9 mouse cellular contexts compared by ENCODE assay signal in genomic region chr3:55587972-55588946, GRCm38 (mm10).
DNase-seq lines count a peak whose midpoint lies in the region; ATAC-seq lines count a peak whose summit lies in the region.
"Had no signal": no experiment of that assay in that cellular context is flagged by ENCODE, and none has a peak within 500 bp of the region (broad histone marks: within the 10 kb centered on the region; RNA-seq: fewer than 3 reads in every experiment).

No protein-coding gene starts in this region.

- H3K4me3 ChIP-seq in embryonic facial prominence, embryonic 12.5 days: no peak overlapping the region
- no peak overlapping the region for H3K4me3 ChIP-seq in limb, embryonic 12.5 days (replicated peaks)
- H3K4me3 ChIP-seq: liver, embryonic 15.5 days had no signal

- 6% methylated on average over 12 of the region's 12 CpGs for WGBS in embryonic facial prominence, embryonic 12.5 days
- WGBS in limb, embryonic 12.5 days: 5% methylated on average over 12 of the region's 12 CpGs

- H3K9me3 ChIP-seq in embryonic facial prominence, embryonic 12.5 days: no peaks in the 10 kb centered on the region
- no peaks in the 10 kb centered on the region for H3K9me3 ChIP-seq in limb, embryonic 12.5 days
- H3K9me3 ChIP-seq: liver, embryonic 15.5 days had no signal

- peak overlapping the region; percentile 30; the same call in 1 of the 2 replicates for H3K9ac ChIP-seq in embryonic facial prominence, embryonic 12.5 days
- peak overlapping the region; percentile 42 for H3K9ac ChIP-seq in limb, embryonic 12.5 days (replicated peaks)
- H3K9ac ChIP-seq: liver, embryonic 15.5 days had no signal

- DNase-seq in R1 (ENCODE audit: low read depth, low spot score): peak; percentile 72
- DNase-seq in heart, postnatal 25 days (ENCODE audit: low spot score): peak; percentile 51
- DNase-seq in right cerebral cortex, adult 18-20 months: no peak
- DNase-seq in ovary, adult 18-20 months (ENCODE audit: low spot score): no peak
- no peak for DNase-seq in natural killer cell, adult 2 months (ENCODE audit: low spot score in 2 of 2)

- intact Hi-C loops in heart, postnatal 25 days (cut with DNase I): no loop called here

- H3K27me3 ChIP-seq in embryonic facial prominence, embryonic 12.5 days: no peaks in the 10 kb centered on the region
- no peaks in the 10 kb centered on the region for H3K27me3 ChIP-seq in limb, embryonic 12.5 days
- H3K27me3 ChIP-seq: liver, embryonic 15.5 days had no signal

- peaks cover 37% of the 10 kb centered on the region for H3K4me1 ChIP-seq in embryonic facial prominence, embryonic 12.5 days
- H3K4me1 ChIP-seq in limb, embryonic 12.5 days (replicated peaks): peaks cover 50% of the 10 kb centered on the region
- H3K4me1 ChIP-seq: liver, embryonic 15.5 days had no signal

- peak overlapping the region; percentile 9; the same call in 1 of the 2 replicates for H3K4me2 ChIP-seq in embryonic facial prominence, embryonic 12.5 days (replicated peaks)
- peak overlapping the region; percentile 46 for H3K4me2 ChIP-seq in limb, embryonic 12.5 days
- H3K4me2 ChIP-seq: liver, embryonic 15.5 days had no signal

- peak overlapping the region; percentile 81 for H3K27ac ChIP-seq in embryonic facial prominence, embryonic 12.5 days
- H3K27ac ChIP-seq in limb, embryonic 12.5 days: peak overlapping the region; percentile 97
- H3K27ac ChIP-seq: liver, embryonic 15.5 days had no signal

- peak; percentile 73 for ATAC-seq in embryonic facial prominence, embryonic 12.5 days (ENCODE audit: insufficient number of reproducible peaks, insufficient read depth, low FRiP score, low TSS enrichment)
- peak; percentile 85 for ATAC-seq in limb, embryonic 12.5 days (ENCODE audit: insufficient number of reproducible peaks, insufficient read depth, low FRiP score, low TSS enrichment, low read depth)
- ATAC-seq in activated CD4-positive, CD25-positive, alpha-beta regulatory T cell, adult 4 months: no peak

- no peaks in the 10 kb centered on the region for H3K36me3 ChIP-seq in embryonic facial prominence, embryonic 12.5 days
- no peaks in the 10 kb centered on the region for H3K36me3 ChIP-seq in limb, embryonic 12.5 days
- H3K36me3 ChIP-seq: liver, embryonic 15.5 days had no signal

Comparison
In these comparisons a context has a peak if more than half of its experiments do, and no peak if none do; other contexts are left out.
1. DNase-seq: peak in R1 (single experiment) and heart, postnatal 25 days (single experiment); none in right cerebral cortex, adult 18-20 months (single experiment), ovary, adult 18-20 months (single experiment) and natural killer cell, adult 2 months (0 of 2).